Mouse (Mus musculus): Measurements from ENCODE around the gene Clpb. TPM values are rescaled to one million over a fixed set of nuclear protein-coding genes. Genes with fewer than 3 reads are reported as not detected.

Gene Clpb
- polyA plus RNA-seq, 1 experiment from 2014 or later = 53.3 TPM

GRCm38 (mm10) chr7:101821571-101822501 is 158.4 kb downstream of the Clpb start:
- peaks cover 28% of the 10 kb centered on the region for H3K4me1 ChIP-seq (ENCODE audit: control insufficient read depth, insufficient read depth, low read length)
- no peak overlapping the region for H3K27ac ChIP-seq (ENCODE audit: low read length)
- 1% methylated on average over 70 of the region's 71 CpGs for WGBS
- peak overlapping the region; percentile 97 for H3K4me2 ChIP-seq (ENCODE audit: low read depth, low read length)
- peak; percentile 74 for ATAC-seq
- H3K4me3 ChIP-seq (ENCODE audit: low read length) = peak overlapping the region; percentile 56
- peaks cover 6% of the 10 kb centered on the region for H3K36me3 ChIP-seq (ENCODE audit: control insufficient read depth, insufficient read depth, low read length)
- no peaks in the 10 kb centered on the region for H3K9me3 ChIP-seq (ENCODE audit: control insufficient read depth, low read length)
- H3K9ac ChIP-seq (ENCODE audit: low read depth, low read length) = peak overlapping the region; percentile 80
- H3K27me3 ChIP-seq (replicated peaks; ENCODE audit: control insufficient read depth, insufficient read depth, low read length) = peaks cover 46% of the 10 kb centered on the region

- 45% methylated on average over 32 of the region's 32 CpGs for WGBS
- Histone ChIP-seq H3K4me2 (ENCODE audit: low read depth, low read length) (no peak overlapping the region), H3K27me3 (replicated peaks; ENCODE audit: control insufficient read depth, insufficient read depth, low read length) (peaks cover 33% of the 10 kb centered on the region), H3K36me3 (ENCODE audit: control insufficient read depth, insufficient read depth, low read length) (peaks cover 12% of the 10 kb centered on the region), H3K9ac (ENCODE audit: low read depth, low read length) (no peak overlapping the region), H3K4me1 (ENCODE audit: control insufficient read depth, insufficient read depth, low read length) (peaks cover 22% of the 10 kb centered on the region), H3K9me3 (ENCODE audit: control insufficient read depth, low read length) (no peaks in the 10 kb centered on the region), H3K4me3 (ENCODE audit: low read length) (no peak overlapping the region), H3K27ac (ENCODE audit: low read length) (no peak overlapping the region)
- ATAC-seq = peak; percentile 15; the same call in 1 of the 2 replicates
These were observed 159.7 kb downstream of the Clpb start for GRCm38 (mm10) chr7:101822836-101823757.

- ATAC-seq = no peak
- H3K9me3 ChIP-seq (ENCODE audit: control insufficient read depth, low read length) = no peaks in the 10 kb centered on the region
- H3K9ac ChIP-seq (ENCODE audit: low read depth, low read length) = no peak overlapping the region; the same call in 1 of the 2 replicates
- H3K27ac ChIP-seq (ENCODE audit: low read length) = no peak overlapping the region
- H3K4me1 ChIP-seq (ENCODE audit: control insufficient read depth, insufficient read depth, low read length) = peaks cover 17% of the 10 kb centered on the region
- H3K27me3 ChIP-seq (replicated peaks; ENCODE audit: control insufficient read depth, insufficient read depth, low read length) = peaks cover 24% of the 10 kb centered on the region
- H3K4me3 ChIP-seq (ENCODE audit: low read length) = no peak overlapping the region
- peaks cover 18% of the 10 kb centered on the region for H3K36me3 ChIP-seq (ENCODE audit: control insufficient read depth, insufficient read depth, low read length)
- H3K4me2 ChIP-seq (ENCODE audit: low read depth, low read length) = no peak overlapping the region
- WGBS = 84% methylated on average over 18 of the region's 18 CpGs
These were observed 160.6 kb downstream of the Clpb start for GRCm38 (mm10) chr7:101823758-101824630.

GRCm38 (mm10) chr7:101830373-101830772 is 166.9 kb downstream of the Clpb start:
- Histone ChIP-seq H3K27me3 (replicated peaks; ENCODE audit: control insufficient read depth, insufficient read depth, low read length) (no peaks in the 10 kb centered on the region), H3K9me3 (ENCODE audit: control insufficient read depth, low read length) (no peaks in the 10 kb centered on the region), H3K27ac (ENCODE audit: low read length) (no peak overlapping the region), H3K36me3 (ENCODE audit: control insufficient read depth, insufficient read depth, low read length) (peaks cover 58% of the 10 kb centered on the region), H3K9ac (ENCODE audit: low read depth, low read length) (no peak overlapping the region), H3K4me3 (ENCODE audit: low read length) (no peak overlapping the region), H3K4me1 (ENCODE audit: control insufficient read depth, insufficient read depth, low read length) (peaks cover 12% of the 10 kb centered on the region), H3K4me2 (ENCODE audit: low read depth, low read length) (no peak overlapping the region)
- no peak for ATAC-seq
- 100% methylated on average over 3 of the region's 3 CpGs for WGBS

- Histone ChIP-seq H3K4me2 (ENCODE audit: low read depth, low read length) (no peak overlapping the region), H3K4me1 (ENCODE audit: control insufficient read depth, insufficient read depth, low read length) (peaks cover 20% of the 10 kb centered on the region), H3K36me3 (ENCODE audit: control insufficient read depth, insufficient read depth, low read length) (peaks cover 55% of the 10 kb centered on the region), H3K4me3 (ENCODE audit: low read length) (no peak overlapping the region), H3K27ac (ENCODE audit: low read length) (no peak overlapping the region), H3K27me3 (replicated peaks; ENCODE audit: control insufficient read depth, insufficient read depth, low read length) (no peaks in the 10 kb centered on the region), H3K9me3 (ENCODE audit: control insufficient read depth, low read length) (no peaks in the 10 kb centered on the region), H3K9ac (ENCODE audit: low read depth, low read length) (no peak overlapping the region)
- no peak for ATAC-seq
- WGBS = 97% methylated on average over 8 of the region's 8 CpGs
These were observed 168.0 kb downstream of the Clpb start for GRCm38 (mm10) chr7:101831437-101831836.

- Histone ChIP-seq H3K4me1 (ENCODE audit: control insufficient read depth, insufficient read depth, low read length) (peaks cover 20% of the 10 kb centered on the region), H3K27ac (ENCODE audit: low read length) (no peak overlapping the region), H3K9ac (ENCODE audit: low read depth, low read length) (no peak overlapping the region), H3K9me3 (ENCODE audit: control insufficient read depth, low read length) (no peaks in the 10 kb centered on the region), H3K4me3 (ENCODE audit: low read length) (no peak overlapping the region), H3K36me3 (ENCODE audit: control insufficient read depth, insufficient read depth, low read length) (peaks cover 50% of the 10 kb centered on the region), H3K27me3 (replicated peaks; ENCODE audit: control insufficient read depth, insufficient read depth, low read length) (no peaks in the 10 kb centered on the region), H3K4me2 (ENCODE audit: low read depth, low read length) (no peak overlapping the region)
- ATAC-seq = no peak
- WGBS = 91% methylated on average over 4 of the region's 4 CpGs
These were observed 168.9 kb downstream of the Clpb start for GRCm38 (mm10) chr7:101832372-101832771.

- Histone ChIP-seq H3K36me3 (ENCODE audit: control insufficient read depth, insufficient read depth, low read length) (peaks cover 44% of the 10 kb centered on the region), H3K9me3 (ENCODE audit: control insufficient read depth, low read length) (no peaks in the 10 kb centered on the region), H3K27ac (ENCODE audit: low read length) (no peak overlapping the region), H3K4me2 (ENCODE audit: low read depth, low read length) (no peak overlapping the region), H3K4me1 (ENCODE audit: control insufficient read depth, insufficient read depth, low read length) (peaks cover 20% of the 10 kb centered on the region), H3K9ac (ENCODE audit: low read depth, low read length) (no peak overlapping the region), H3K27me3 (replicated peaks; ENCODE audit: control insufficient read depth, insufficient read depth, low read length) (no peaks in the 10 kb centered on the region), H3K4me3 (ENCODE audit: low read length) (no peak overlapping the region)
- 63% methylated on average over 5 of the region's 5 CpGs for WGBS
- ATAC-seq = no peak
These were observed 169.9 kb downstream of the Clpb start for GRCm38 (mm10) chr7:101833352-101833751.

- Histone ChIP-seq H3K9ac (ENCODE audit: low read depth, low read length) (no peak overlapping the region), H3K4me2 (ENCODE audit: low read depth, low read length) (no peak overlapping the region), H3K9me3 (ENCODE audit: control insufficient read depth, low read length) (no peaks in the 10 kb centered on the region), H3K27ac (ENCODE audit: low read length) (no peak overlapping the region), H3K27me3 (replicated peaks; ENCODE audit: control insufficient read depth, insufficient read depth, low read length) (no peaks in the 10 kb centered on the region), H3K36me3 (ENCODE audit: control insufficient read depth, insufficient read depth, low read length) (peaks cover 40% of the 10 kb centered on the region), H3K4me3 (ENCODE audit: low read length) (no peak overlapping the region), H3K4me1 (ENCODE audit: control insufficient read depth, insufficient read depth, low read length) (peaks cover 24% of the 10 kb centered on the region)
- ATAC-seq = no peak
- 63% methylated on average over 3 of the region's 3 CpGs for WGBS
These were observed 170.6 kb downstream of the Clpb start for GRCm38 (mm10) chr7:101833916-101834584.
